Mouse (Mus musculus) embryonic facial prominence, embryonic 13.5 days (tissue): Measurements from ENCODE around the gene Adamts3. TPM values are rescaled to one million over a fixed set of nuclear protein-coding genes. Genes with fewer than 3 reads are reported as not detected.

Experiments used
- ATAC-seq: fragments of 200-750 bp; cut with Nextera tagmentation; 2 replicates; pipeline ENCODE4 v1.8.0; 2017; ENCODE audit warnings: low read depth; ENCODE audit not compliant: insufficient number of reproducible peaks, insufficient read depth, low FRiP score, low TSS enrichment
- H3K27ac ChIP-seq: fragments of 300-500 bp; sonication (generic); 2 replicates; pipeline ENCODE4 v1.5.1; 2015; ENCODE audit warnings: moderate library complexity, mild to moderate bottlenecking, inconsistent platforms
- H3K27me3 ChIP-seq: fragments of 300-500 bp; sonication (generic); 2 replicates; pipeline ENCODE4 v1.6.1; 2015; ENCODE audit warnings: mild to moderate bottlenecking, inconsistent platforms
- H3K36me3 ChIP-seq: fragments of 300-500 bp; sonication (generic); 2 replicates; pipeline ENCODE4 v1.6.1; 2015; ENCODE audit warnings: mild to moderate bottlenecking, inconsistent platforms
- H3K4me1 ChIP-seq: fragments of 300-500 bp; sonication (generic); 2 replicates; pipeline ENCODE4 v1.6.1; 2015; ENCODE audit warnings: inconsistent platforms
- H3K4me2 ChIP-seq: fragments of 300-500 bp; sonication (generic); 2 replicates; pipeline ENCODE4 v1.6.1; 2015; ENCODE audit warnings: moderate library complexity, mild to moderate bottlenecking, inconsistent platforms
- H3K4me3 ChIP-seq: fragments of 300-500 bp; sonication (generic); 2 replicates; pipeline ENCODE4 v1.5.1; 2015; ENCODE audit warnings: mild to moderate bottlenecking, inconsistent platforms
- H3K9ac ChIP-seq: fragments of 300-500 bp; sonication (generic); 2 replicates; pipeline ENCODE4 v1.6.1; 2015; ENCODE audit warnings: mild to moderate bottlenecking, inconsistent platforms
- H3K9me3 ChIP-seq: fragments of 300-500 bp; sonication (generic); 2 replicates; pipeline ENCODE4 v1.6.1; 2016; ENCODE audit warnings: inconsistent platforms
- WGBS: fragments of 180-500 bp; shearing (Covaris S2); methylation state at CpG from one replicate; pipeline ENCODE4 v1.1.7; 2015; ENCODE audit warnings: mixed read lengths; 5-methylcytosine and 5-hydroxymethylcytosine counted together
- polyA plus RNA-seq: library from polyadenylated mRNA; unstranded; fragments of >200 nt; fragmentation: Nextera tagmentation; extraction: Ambion mirVana; gene quantifications from 2 replicates; pipeline ENCODE4 v1.2.1, GENCODE M21; 2015

The Adamts3 gene
- polyA plus RNA-seq, 1 experiment from 2014 or later, result 4.8 TPM

DNA sequence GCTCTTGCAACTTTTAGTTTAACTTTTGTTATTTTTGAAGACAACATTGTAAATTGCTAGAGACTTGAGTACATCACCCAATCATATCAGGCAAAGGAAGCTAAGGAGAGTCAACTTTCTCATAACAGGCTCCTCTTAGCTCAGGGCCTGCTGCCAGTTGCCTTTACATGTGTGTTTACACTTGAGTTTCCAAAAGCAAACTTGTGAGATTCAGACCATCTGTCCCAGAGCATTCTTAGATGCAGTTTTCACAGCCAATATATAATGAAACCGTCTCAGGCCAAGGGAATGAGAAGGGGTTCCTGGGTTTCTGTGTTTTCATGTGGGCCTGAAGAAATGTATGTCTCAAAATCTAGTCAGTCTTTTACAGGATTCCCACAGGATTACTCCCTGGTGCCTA is 251.5 kb downstream of the Adamts3 start:
- Histone ChIP-seq H3K36me3 (no peaks in the 10 kb centered on the region), H3K4me1 (no peaks in the 10 kb centered on the region), H3K9me3 (no peaks in the 10 kb centered on the region), H3K27ac (no peak overlapping the region), H3K9ac (no peak overlapping the region), H3K4me3 (no peak overlapping the region), H3K27me3 (no peaks in the 10 kb centered on the region), H3K4me2 (no peak overlapping the region)
- 67% methylated on average over 1 of the region's 1 CpGs for WGBS
- no peak for ATAC-seq
